Mouse (Mus musculus) induced T-regulatory cell, adult 2 months (primary cell): ENCODE data around the gene Myo5c.
"Not testable (repeated sequence)": the region's sequence is repeated elsewhere in the genome, so short reads cannot be mapped to it uniquely, and the experiment has no call there.

Source experiments
- DNase-seq: peaks from one replicate; pipeline ENCODE4 v3.0.0-alpha.2; 2012; ENCODE audit warnings: low read depth

Myo5c gene

GRCm38 (mm10) chr9:75243730-75244406, 12.0 kb downstream of the Myo5c start:
- no peak for DNase-seq

- DNase-seq, result peak; percentile 28
These were observed 12.7 kb downstream of the Myo5c start for GRCm38 (mm10) chr9:75244527-75244926.

GRCm38 (mm10) chr9:75246080-75246930, 14.5 kb downstream of the Myo5c start:
- DNase-seq, result peak; percentile 37

- no peak for DNase-seq
These were observed 16.1 kb downstream of the Myo5c start for GRCm38 (mm10) chr9:75247870-75248269.

GRCm38 (mm10) chr9:75248359-75248758, 16.5 kb downstream of the Myo5c start:
- no peak for DNase-seq

- no peak for DNase-seq
These were observed 17.1 kb downstream of the Myo5c start for GRCm38 (mm10) chr9:75248874-75249273.

GRCm38 (mm10) chr9:75253158-75253557, 21.3 kb downstream of the Myo5c start:
- DNase-seq, result not testable (repeated sequence)

- no peak for DNase-seq
These were observed 21.9 kb downstream of the Myo5c start for GRCm38 (mm10) chr9:75253766-75254165.

- DNase-seq, result no peak
These were observed 22.6 kb downstream of the Myo5c start for GRCm38 (mm10) chr9:75254196-75254955.

GRCm38 (mm10) chr9:75255820-75256545, 24.2 kb downstream of the Myo5c start:
- peak; percentile 36 for DNase-seq

- no peak for DNase-seq
These were observed 27.0 kb downstream of the Myo5c start for GRCm38 (mm10) chr9:75258792-75259191.

- peak; percentile 65 for DNase-seq
These were observed 27.8 kb downstream of the Myo5c start for GRCm38 (mm10) chr9:75259656-75260055.

- DNase-seq, result peak; percentile 40
These were observed 29.6 kb downstream of the Myo5c start for GRCm38 (mm10) chr9:75261332-75261872.

GRCm38 (mm10) chr9:75262235-75262826, 30.5 kb downstream of the Myo5c start:
- DNase-seq, result peak; percentile 79

- no peak for DNase-seq
These were observed 32.3 kb downstream of the Myo5c start for GRCm38 (mm10) chr9:75264008-75264718.

- no peak for DNase-seq
These were observed 35.3 kb downstream of the Myo5c start for GRCm38 (mm10) chr9:75267147-75267546.

- no peak for DNase-seq
These were observed 38.6 kb downstream of the Myo5c start for GRCm38 (mm10) chr9:75270382-75270781.

GRCm38 (mm10) chr9:75271539-75271938, 39.7 kb downstream of the Myo5c start:
- peak; percentile 25 for DNase-seq

GRCm38 (mm10) chr9:75273646-75274045, 41.8 kb downstream of the Myo5c start:
- DNase-seq, result no peak

- DNase-seq, result no peak
These were observed 42.7 kb downstream of the Myo5c start for GRCm38 (mm10) chr9:75274486-75274885.
